Mouse (Mus musculus): ENCODE results near the gene Atp8a2.

DNA sequence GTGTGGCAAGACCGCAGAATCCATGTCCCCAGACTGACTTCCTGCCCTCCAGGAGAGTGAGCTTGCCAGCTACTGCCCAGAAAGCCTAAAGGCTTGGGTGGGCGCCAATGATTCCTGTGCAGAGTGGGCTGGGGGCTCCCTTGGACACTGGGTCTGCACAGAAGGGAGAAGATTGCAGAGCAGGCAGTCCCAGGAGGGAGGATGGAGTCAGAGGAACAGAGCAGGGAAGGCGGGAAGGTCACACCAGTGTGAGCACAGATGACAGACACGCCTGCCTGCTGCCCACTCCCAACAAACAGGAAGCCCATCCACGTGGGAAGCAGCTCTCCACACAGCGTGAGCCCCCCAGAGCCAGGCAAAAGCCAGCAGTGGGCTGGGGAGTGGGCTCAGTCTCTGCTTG lies 547.6 kb downstream of the Atp8a2 start:
- TF ChIP-seq CTCF (IDR thresholded peaks at IDR 0.05; ENCODE audit: low read depth) (no peak), EP300 (IDR thresholded peaks at IDR 0.05; ENCODE audit: low read depth) (no peak)

Data from heart, postnatal 0 days (tissue).